Mouse (Mus musculus): ENCODE data around the gene Slc30a7.

Slc30a7 gene

DNA sequence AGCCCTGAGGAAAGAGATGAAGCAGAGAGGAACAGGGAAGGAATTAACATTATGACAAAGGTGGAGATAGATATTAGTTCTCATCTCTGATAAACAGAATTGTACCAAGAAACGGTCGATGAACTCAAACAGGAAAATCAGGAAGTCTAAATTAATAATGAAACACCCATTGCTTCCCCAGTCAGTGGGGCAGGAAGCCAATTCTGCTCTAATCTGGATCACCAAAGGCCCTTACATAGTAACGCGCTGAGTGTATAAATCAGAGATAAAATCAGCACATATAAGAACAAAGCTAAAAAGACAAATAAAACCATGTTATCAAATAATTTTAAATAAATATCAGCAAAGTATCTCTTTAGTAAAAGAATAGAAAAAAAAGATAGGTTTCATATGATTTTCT lies 15.1 kb downstream of the Slc30a7 start:
- no peak for DNase-seq (ENCODE audit: extremely low spot score)

- no peak for DNase-seq (ENCODE audit: extremely low spot score)
These were observed 21.9 kb downstream of the Slc30a7 start for GRCm38 (mm10) chr3:115985183-115985892.

GRCm38 (mm10) chr3:115984653-115985052 lies 22.6 kb downstream of the Slc30a7 start:
- DNase-seq (ENCODE audit: extremely low spot score), result no peak

DNA sequence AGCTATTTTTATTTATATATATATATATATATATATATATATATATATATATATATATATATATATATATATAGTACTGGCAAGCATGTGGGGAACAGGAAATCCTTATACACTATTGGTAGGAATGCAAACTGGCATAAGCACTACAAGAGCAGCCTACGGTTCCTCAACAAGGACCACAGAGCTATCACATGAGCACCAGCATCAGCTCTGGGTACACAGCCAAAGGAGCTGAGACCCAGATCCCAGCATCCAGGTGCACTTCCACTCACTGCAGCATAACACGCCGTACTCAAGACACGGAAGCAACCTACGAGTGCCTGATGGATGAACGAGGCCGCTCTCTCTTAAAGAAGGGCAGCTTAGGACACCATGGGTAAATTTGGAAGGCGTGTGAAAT lies 24.0 kb downstream of the Slc30a7 start:
- no peak for DNase-seq (ENCODE audit: extremely low spot score)

- no peak for DNase-seq (ENCODE audit: extremely low spot score)
These were observed 28.2 kb downstream of the Slc30a7 start for GRCm38 (mm10) chr3:115979000-115979399.

DNA sequence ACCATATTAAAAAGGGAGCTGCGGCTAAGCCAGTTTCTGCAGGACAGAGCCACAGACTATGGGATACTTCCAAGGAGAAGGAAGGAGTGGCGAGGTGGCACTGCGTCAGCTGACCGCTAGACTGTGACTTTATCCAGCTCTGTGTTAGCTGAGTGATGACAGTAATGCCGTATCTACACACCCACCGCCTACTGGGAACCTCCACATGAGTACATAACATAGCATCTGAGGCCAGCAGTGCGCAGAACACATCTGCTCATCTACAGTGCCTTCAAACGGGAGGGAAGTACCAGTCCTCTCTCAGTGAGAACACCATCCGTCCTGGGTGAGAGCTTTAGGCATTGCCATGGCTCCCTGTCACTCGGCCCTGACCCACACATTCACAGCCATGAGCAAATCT lies 32.2 kb downstream of the Slc30a7 start:
- DNase-seq (ENCODE audit: extremely low spot score), result no peak

DNA sequence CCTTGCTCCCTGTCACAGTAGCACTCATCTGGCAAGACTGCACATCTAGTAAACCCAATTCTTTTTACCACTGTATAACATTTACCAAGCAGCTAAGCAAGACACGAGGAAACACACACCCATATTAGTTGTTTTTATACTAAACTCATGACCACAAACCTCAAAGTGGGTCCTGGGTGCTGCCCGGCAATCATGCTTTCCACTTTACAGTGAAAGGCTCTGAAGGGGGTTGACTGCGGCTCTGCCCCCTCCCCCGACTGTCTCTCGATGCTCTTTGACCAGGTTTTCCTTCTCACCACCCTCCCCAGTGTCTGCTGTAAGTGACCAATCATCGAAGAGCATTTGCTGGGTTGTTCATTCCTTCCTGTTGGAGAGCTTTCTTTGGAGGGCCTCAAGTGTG lies 33.0 kb downstream of the Slc30a7 start:
- DNase-seq (ENCODE audit: extremely low spot score), result no peak

- no peak for DNase-seq (ENCODE audit: extremely low spot score)
These were observed 35.1 kb downstream of the Slc30a7 start for GRCm38 (mm10) chr3:115971891-115972646.

GRCm38 (mm10) chr3:115971045-115971785 lies 36.0 kb downstream of the Slc30a7 start:
- no peak for DNase-seq (ENCODE audit: extremely low spot score)

DNA sequence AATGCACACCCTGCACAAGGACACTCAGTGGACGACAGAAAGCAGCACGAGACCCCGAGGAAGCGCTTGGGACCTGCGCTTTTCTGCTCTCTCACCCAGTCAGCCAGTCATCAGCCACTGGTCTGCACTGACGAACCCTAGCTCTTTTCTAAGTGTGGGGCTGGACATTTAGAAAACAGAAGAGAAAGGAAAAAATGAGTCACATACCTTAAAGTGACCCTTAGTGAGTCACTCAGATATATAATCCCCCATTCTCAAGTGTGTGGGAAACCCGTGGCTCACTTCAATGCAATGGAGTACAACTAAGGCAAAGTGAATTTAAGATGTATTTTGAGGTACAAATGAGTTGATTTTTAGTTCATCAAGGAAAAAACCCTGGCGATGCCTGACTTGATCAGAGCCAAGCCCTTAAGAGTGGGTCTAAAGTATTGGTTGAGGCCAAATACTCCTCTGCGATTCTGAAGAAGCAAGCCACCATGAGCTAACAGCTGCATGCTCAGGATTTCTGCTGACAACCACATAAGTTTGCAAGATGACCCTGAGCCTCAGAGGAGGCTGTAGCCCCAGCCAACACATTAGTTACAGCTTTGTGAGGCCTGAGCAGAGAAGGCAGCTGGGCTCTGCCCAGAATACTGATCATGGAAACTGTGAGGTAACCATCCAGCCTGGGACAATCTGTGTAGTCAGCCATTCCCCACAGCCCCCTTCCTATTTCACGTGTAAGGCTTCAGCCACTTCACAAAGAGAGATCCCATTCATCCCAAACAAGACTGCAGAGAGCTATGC lies 38.3 kb downstream of the Slc30a7 start:
- no peak for DNase-seq (ENCODE audit: extremely low spot score)

DNA sequence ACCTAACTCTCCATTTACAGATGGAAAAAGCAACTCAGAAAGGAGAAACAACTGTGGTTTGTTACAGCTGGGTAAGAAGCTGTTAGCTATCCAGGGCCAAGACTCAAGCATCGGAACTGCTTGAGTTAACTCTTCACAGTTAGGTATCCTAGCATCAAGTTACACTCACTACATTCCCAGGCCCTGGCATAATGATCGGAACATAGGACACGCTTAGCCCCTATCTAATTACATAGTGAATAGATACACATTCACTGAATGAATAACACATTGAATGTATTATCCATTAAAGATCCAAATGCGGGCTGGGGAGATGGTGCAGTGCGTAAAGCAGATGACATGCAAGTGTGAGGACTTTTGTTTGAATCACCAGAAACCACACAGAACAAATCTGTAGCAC lies 43.1 kb downstream of the Slc30a7 start:
- no peak for DNase-seq (ENCODE audit: extremely low spot score)

DNA sequence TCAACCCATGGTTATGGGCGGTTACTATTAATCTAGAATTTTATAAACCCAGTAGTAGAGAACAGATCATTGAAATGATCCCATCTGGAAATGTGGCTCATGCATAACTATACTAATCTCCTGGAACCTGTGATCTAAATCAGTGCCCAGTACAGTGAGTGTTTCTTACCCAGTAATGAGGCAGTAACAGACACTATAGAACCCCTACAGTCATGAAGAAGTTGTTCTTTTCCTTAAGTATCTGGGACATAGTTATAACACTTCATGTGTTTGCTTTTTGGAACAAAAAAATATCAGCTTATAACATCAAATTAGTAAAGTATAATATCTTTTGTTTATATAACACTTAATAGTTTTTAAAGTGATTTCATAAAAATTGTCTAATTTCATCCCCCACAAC lies 43.6 kb downstream of the Slc30a7 start:
- no peak for DNase-seq (ENCODE audit: extremely low spot score)

DNA sequence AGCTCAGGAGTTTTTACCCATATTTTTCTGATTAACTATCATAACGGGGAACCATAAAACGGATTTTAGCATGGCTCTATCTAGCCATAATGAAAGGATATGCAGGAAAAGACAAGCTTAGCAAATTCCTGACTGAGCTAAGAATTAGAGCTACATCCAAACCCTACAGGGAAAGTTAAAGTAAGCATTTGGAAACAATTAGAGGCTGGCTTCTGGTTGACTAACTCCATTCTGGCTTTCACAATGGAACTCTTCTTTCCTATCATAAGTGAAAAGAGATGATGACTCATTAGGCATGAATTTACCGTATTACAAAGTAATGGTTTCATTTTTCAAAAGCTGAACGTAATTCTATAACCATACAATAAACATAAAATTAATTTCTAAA lies 45.2 kb downstream of the Slc30a7 start:
- no peak for DNase-seq (ENCODE audit: extremely low spot score)

DNA sequence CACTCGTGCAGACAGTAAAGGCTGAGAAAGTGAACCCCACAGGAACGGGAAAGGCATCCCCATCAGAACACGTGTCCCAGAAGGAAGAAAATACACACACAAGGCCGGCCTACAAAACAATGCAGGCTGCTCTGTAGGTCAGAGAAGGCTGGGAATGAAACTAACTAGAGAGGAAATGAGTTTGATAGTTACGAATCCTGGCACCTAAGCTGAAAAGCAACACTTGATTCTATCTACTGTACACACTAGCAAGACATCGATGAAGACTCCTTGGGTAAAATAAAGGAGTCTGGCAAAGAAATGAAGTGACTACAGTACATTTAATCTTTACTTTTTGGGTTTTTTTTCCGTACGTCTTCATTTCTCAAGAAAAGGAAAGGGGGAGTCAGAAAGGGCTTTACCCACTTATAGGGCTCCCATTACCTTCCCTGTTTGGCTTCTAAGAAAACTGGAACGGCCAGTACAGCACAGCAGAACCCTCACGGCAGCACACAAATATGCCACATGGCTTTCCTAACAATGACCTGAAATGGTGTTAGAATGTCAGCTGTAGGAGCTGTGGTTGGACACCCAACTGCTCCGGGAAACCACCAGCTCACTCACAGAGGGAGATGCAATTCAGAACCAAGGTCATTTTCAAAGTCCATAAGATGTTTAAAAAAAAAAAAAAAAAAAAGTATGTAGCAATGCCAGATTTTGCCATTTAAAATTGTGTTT lies 45.7 kb downstream of the Slc30a7 start:
- DNase-seq (ENCODE audit: extremely low spot score), result no peak

DNA sequence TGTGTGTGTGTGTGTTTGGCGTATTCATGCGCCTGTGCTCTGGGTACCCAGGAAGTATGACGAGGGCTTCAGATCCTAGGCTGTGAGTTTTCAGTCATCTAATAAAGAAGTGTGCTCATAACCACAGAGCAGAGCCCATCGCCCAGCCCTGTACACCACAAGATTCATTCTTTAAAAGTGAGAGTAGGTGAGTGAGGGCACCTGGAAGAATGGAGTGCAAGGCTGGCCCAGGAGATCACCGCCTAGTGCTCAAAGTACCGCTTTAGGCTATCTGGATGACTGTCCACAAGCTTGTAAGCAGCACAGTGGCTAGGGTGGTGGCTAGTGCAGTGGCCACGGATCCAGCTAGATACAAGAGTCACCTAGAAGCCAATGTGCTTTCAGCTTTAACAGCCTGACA lies 50.0 kb downstream of the Slc30a7 start:
- no peak for DNase-seq (ENCODE audit: extremely low spot score)

GRCm38 (mm10) chr3:115953088-115953487 lies 54.1 kb downstream of the Slc30a7 start:
- DNase-seq (ENCODE audit: extremely low spot score), result no peak

DNA sequence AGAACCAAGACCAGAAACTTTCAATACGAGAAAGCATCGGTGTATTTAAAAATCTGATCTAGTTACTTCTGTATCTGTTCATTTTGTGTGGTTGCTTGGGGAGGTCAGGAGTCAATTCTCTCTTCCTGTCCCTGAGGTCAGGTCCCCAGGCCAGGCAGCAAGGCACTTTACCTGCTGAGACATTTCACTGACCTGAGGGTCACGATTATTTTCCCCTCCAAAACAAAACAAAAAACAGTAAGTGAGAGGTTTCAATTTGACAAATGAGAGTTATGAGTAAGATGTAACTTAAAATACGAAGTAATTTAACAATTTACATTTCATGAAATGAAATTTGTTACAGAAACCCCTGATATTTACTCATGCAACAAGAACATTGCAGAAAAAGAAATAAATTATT lies 54.9 kb downstream of the Slc30a7 start:
- DNase-seq (ENCODE audit: extremely low spot score), result no peak

DNA sequence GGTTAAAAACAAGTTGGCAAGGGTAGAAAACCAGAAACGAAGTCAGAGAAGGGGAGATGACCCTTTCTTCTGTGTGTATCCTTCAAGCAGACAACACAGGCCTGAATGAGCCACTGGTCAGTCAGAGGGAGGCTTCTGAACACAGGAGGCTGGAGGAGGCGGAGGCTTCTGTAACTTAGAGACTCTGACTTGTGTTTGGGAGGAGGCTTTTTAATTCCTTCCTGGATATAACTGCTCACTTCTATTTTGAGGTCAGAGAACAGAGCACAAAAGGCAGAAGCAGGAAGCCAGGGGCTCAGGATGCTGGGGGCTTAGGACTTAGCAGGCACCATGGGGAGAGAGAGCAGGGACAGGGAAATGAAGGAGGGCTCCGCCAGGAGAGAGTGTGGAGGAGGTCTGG lies 56.0 kb downstream of the Slc30a7 start:
- no peak for DNase-seq (ENCODE audit: extremely low spot score)

GRCm38 (mm10) chr3:115949921-115950877 lies 57.0 kb downstream of the Slc30a7 start:
- no peak for DNase-seq (ENCODE audit: extremely low spot score)

Measured in embryo, embryonic 9.5 days (tissue).